Mouse (Mus musculus): ENCODE data around the gene Rnf208. TPM values are rescaled to one million over a fixed set of nuclear protein-coding genes. Genes with fewer than 3 reads are reported as not detected.

Rnf208 gene
- polyA plus RNA-seq, 1 experiment, result 0.22 TPM

DNA sequence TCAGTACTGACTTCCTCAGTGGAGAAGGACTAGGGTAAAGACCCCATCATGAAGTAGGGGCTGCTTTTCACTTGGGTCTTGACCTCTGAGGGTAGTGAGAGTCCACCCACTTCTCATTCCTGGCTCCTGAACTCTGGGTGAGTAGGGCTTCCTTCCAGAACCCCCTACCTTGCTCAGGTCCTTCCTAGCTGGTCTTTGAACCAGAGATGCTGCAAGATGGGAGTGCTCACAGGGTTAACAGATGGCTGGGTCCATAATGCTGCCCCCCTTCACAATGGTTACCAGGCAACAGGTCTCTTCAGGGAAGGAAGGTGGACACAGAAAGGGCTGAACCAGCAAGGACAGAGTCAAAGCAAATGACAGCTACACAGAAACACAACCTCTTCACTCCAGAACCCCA lies 23.6 kb upstream of the Rnf208 start, which contains the start of gene Fam166a:
TSS of gene Fam166a (plus strand) at position 301 of the 400 bp plus-strand sequence.
- TF ChIP-seq FOSL1 (IDR thresholded peaks at IDR 0.05; ENCODE audit: insufficient read depth, low read length, poor library complexity, severe bottlenecking), result no peak
- no peak for TF ChIP-seq CEBPB (IDR thresholded peaks at IDR 0.05; ENCODE audit: low read depth)
- TF ChIP-seq MYOG (IDR thresholded peaks at IDR 0.05; ENCODE audit: control insufficient read depth, extremely low read depth, insufficient read length), result no peak
- TF ChIP-seq MAX (IDR thresholded peaks at IDR 0.05), result no peak
- no peak for TF ChIP-seq MYOD1 (IDR thresholded peaks at IDR 0.05; ENCODE audit: control insufficient read depth, insufficient read length, low read depth)
- no peak for TF ChIP-seq USF1 (IDR thresholded peaks at IDR 0.05; ENCODE audit: low read depth)
- TF ChIP-seq CTCF (IDR thresholded peaks at IDR 0.05; ENCODE audit: control insufficient read depth, insufficient read depth, insufficient read length), result no peak
- Histone ChIP-seq H3K36me3 (ENCODE audit: control insufficient read depth, insufficient read depth) (peaks cover 19% of the 10 kb centered on the region), H3K79me2 (ENCODE audit: control insufficient read depth, insufficient read depth) (peaks cover 9% of the 10 kb centered on the region)

DNA sequence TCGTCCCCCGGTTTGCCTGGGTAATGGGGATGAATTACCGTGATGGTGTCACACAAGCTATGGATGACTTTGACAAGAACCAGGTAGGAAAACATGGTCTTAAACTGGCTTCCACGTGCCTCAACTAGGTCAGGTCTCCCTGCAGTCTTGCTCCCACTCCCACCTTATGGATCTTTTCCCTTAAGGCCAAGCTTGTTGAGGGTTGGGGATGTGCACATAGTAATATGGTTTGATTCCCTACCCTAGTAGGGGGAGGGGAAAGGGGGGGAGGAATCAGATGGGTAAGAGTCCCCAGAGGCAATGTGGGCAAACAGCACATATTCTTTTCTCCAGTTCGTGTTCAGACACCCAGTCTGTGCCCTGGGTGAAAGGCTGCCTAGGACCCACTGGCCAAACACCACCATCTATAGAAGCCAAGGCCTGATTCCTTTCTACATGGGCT lies 20.7 kb upstream of the Rnf208 start:
- TF ChIP-seq MYOD1 (IDR thresholded peaks at IDR 0.05; ENCODE audit: control insufficient read depth, insufficient read length, low read depth) (no peak), USF1 (IDR thresholded peaks at IDR 0.05; ENCODE audit: low read depth) (no peak), MAX (IDR thresholded peaks at IDR 0.05) (no peak), CTCF (IDR thresholded peaks at IDR 0.05; ENCODE audit: control insufficient read depth, insufficient read depth, insufficient read length) (no peak), MYOG (IDR thresholded peaks at IDR 0.05; ENCODE audit: control insufficient read depth, extremely low read depth, insufficient read length) (no peak), FOSL1 (IDR thresholded peaks at IDR 0.05; ENCODE audit: insufficient read depth, low read length, poor library complexity, severe bottlenecking) (no peak), CEBPB (IDR thresholded peaks at IDR 0.05; ENCODE audit: low read depth) (no peak)
- H3ac ChIP-seq (ENCODE audit: control insufficient read depth, insufficient read length, low read depth), result no peak overlapping the region
- no peaks in the 10 kb centered on the region for H3K27me3 ChIP-seq (ENCODE audit: control insufficient read depth, insufficient read depth, insufficient read length)
- H3K79me2 ChIP-seq (ENCODE audit: control insufficient read depth, insufficient read depth), result peaks cover 19% of the 10 kb centered on the region
- peaks cover 9% of the 10 kb centered on the region for H3K79me3 ChIP-seq (ENCODE audit: low read depth)
- no peak overlapping the region for H3K4me3 ChIP-seq (ENCODE audit: insufficient read depth, poor library complexity, severe bottlenecking)
- H3K36me3 ChIP-seq (ENCODE audit: control insufficient read depth, insufficient read depth), result peaks cover 24% of the 10 kb centered on the region

More for the DNA sequence above, 23.6 kb upstream of the Rnf208 start, which contains the start of gene Fam166a:
- no peak within 1 kb of the TSS for H3K4me3 ChIP-seq (ENCODE audit: insufficient read depth, poor library complexity, severe bottlenecking)
- H3ac ChIP-seq (ENCODE audit: control insufficient read depth, insufficient read length, low read depth), result no peak within 1 kb of the TSS
- H3K79me3 ChIP-seq (ENCODE audit: low read depth), result peaks cover 4% of the 10 kb centered on the region
- H3K27me3 ChIP-seq (ENCODE audit: control insufficient read depth, insufficient read depth, insufficient read length), result no peaks in the 10 kb centered on the region

DNA sequence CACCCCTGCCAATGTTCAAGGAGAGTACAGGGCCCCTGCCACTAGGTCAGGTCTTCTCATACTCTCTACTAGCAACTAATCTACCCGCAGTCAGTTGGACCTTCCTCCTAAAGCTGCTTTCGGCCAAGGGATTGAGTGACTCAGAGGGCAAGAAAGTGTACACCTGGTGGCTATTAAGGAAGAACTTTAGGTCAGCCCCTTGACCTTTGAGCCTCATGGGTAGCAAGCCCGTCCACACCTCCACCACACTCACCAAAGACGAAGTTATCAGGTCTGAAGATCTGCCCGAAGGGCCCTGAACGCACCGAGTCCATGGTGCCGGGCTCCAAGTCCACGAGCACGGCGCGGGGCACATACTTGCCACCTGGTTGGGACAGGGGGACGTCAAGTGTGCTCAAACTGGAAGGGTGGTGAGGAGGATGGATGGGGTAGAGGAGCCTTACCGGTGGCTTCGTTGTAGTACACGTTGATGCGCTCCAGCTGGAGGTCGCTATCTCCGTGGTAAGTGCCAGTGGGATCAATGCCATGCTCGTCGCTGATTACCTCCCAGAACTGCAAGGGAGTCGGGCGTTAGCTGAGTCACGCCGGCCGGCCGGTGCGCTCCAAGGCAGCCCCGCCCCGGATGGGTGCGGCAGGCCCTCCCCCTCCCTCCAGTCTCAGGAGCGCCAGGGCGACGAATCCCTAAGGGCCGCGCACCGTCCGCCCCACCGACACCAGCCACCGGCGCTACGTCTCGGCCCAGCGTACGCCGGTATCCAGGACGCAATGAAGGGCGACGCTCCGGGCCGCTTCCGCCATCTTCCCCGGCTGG lies 18.2 kb upstream of the Rnf208 start:
- H3K36me3 ChIP-seq (ENCODE audit: control insufficient read depth, insufficient read depth), result peaks cover 24% of the 10 kb centered on the region
- H3K79me3 ChIP-seq (ENCODE audit: low read depth), result peaks cover 9% of the 10 kb centered on the region
- TF ChIP-seq MAX (IDR thresholded peaks at IDR 0.05), result peak; percentile 51
- TF ChIP-seq CTCF (IDR thresholded peaks at IDR 0.05; ENCODE audit: control insufficient read depth, insufficient read depth, insufficient read length), result no peak
- H3K79me2 ChIP-seq (ENCODE audit: control insufficient read depth, insufficient read depth), result peaks cover 19% of the 10 kb centered on the region
- peak overlapping the region; percentile 89 for H3ac ChIP-seq (ENCODE audit: control insufficient read depth, insufficient read length, low read depth)
- peak overlapping the region; percentile 99 for H3K4me3 ChIP-seq (ENCODE audit: insufficient read depth, poor library complexity, severe bottlenecking)
- H3K27me3 ChIP-seq (ENCODE audit: control insufficient read depth, insufficient read depth, insufficient read length), result no peaks in the 10 kb centered on the region

DNA sequence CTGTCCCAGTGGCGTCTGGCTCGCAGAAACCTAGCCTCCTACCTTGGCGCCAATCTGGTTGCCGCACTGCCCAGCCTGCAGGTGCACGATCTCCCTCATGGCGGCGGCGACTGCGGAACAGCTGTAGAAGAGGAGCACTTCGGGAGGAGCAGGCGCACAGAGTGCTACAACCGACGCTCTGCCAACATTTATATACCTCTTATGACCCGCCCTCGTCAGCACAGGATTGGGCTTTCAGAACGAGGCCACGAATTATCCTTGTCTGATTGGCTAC lies 17.6 kb upstream of the Rnf208 start, which contains the start of gene Tubb4b:
TSS of gene Tubb4b (minus strand) at position 211 of the 274 bp plus-strand sequence.
- peaks cover 9% of the 10 kb centered on the region for H3K79me3 ChIP-seq (ENCODE audit: low read depth)
- H3K4me3 ChIP-seq (ENCODE audit: insufficient read depth, poor library complexity, severe bottlenecking), result peak within 1 kb of the TSS; percentile 99
- peaks cover 19% of the 10 kb centered on the region for H3K79me2 ChIP-seq (ENCODE audit: control insufficient read depth, insufficient read depth)
- TF ChIP-seq MAX (IDR thresholded peaks at IDR 0.05) (no peak), FOSL1 (IDR thresholded peaks at IDR 0.05; ENCODE audit: insufficient read depth, low read length, poor library complexity, severe bottlenecking) (no peak), MYOG (IDR thresholded peaks at IDR 0.05; ENCODE audit: control insufficient read depth, extremely low read depth, insufficient read length) (no peak), MYOD1 (IDR thresholded peaks at IDR 0.05; ENCODE audit: control insufficient read depth, insufficient read length, low read depth) (no peak), USF1 (IDR thresholded peaks at IDR 0.05; ENCODE audit: low read depth) (no peak), CTCF (IDR thresholded peaks at IDR 0.05; ENCODE audit: control insufficient read depth, insufficient read depth, insufficient read length) (no peak), CEBPB (IDR thresholded peaks at IDR 0.05; ENCODE audit: low read depth) (no peak)
- H3K36me3 ChIP-seq (ENCODE audit: control insufficient read depth, insufficient read depth), result peaks cover 24% of the 10 kb centered on the region
- no peaks in the 10 kb centered on the region for H3K27me3 ChIP-seq (ENCODE audit: control insufficient read depth, insufficient read depth, insufficient read length)
- H3ac ChIP-seq (ENCODE audit: control insufficient read depth, insufficient read length, low read depth), result peak within 1 kb of the TSS; percentile 89

DNA sequence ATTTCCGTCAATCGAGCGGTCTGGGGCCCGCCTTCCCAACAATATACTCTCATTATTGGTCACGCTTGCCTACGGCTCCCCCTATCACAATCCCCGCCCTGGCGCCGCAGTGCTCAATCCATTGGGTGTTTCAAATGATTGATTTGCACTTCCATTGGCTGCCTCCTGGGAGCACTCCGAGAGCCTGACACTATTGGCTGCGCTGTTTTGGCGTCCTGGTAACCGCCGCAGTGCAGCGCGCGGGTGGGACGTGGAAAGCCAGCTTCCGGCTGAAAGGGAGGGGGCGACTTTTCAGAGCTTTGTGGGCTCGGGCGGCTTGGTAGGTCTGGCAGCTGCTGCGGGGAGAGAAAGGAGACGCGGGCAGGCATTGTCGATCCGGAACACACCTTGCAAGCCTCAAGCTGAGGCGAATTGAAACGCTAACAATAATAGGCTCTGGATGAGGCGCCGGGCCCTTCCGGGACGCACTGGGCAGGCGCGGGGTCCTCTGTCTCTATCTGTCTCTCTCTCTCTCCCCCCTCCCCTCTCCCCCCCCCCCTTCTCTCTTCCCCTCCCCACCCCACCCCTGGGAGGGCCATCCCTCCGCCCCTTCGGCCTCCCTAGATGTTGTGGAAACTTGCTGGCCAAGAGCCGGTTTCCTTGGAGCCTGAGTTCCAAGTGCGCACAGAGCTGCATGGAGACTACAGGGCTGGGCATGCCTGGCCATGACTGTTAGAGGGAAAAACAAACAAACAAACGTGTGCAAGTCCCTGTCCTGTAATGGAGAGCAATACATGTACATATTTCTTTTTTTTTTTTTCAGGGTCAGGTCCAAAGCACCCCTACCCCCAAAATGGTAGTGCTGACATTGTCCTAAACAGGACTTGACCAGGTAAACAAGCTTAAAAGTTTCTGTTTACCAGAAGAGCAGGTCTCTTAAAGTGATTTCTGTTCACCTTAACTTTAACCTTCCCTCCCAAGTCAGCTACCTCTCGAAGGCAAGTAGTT lies 17.0 kb upstream of the Rnf208 start:
- Histone ChIP-seq H3K79me2 (ENCODE audit: control insufficient read depth, insufficient read depth) (peaks cover 19% of the 10 kb centered on the region), H3K27me3 (ENCODE audit: control insufficient read depth, insufficient read depth, insufficient read length) (peaks cover 2% of the 10 kb centered on the region), H3K79me3 (ENCODE audit: low read depth) (peaks cover 9% of the 10 kb centered on the region), H3ac (ENCODE audit: control insufficient read depth, insufficient read length, low read depth) (peak overlapping the region; percentile 84), H3K36me3 (ENCODE audit: control insufficient read depth, insufficient read depth) (peaks cover 24% of the 10 kb centered on the region), H3K4me3 (ENCODE audit: insufficient read depth, poor library complexity, severe bottlenecking) (peak overlapping the region; percentile 99)
- no peak for TF ChIP-seq USF1 (IDR thresholded peaks at IDR 0.05; ENCODE audit: low read depth)
- TF ChIP-seq MYOG (IDR thresholded peaks at IDR 0.05; ENCODE audit: control insufficient read depth, extremely low read depth, insufficient read length), result no peak
- no peak for TF ChIP-seq CEBPB (IDR thresholded peaks at IDR 0.05; ENCODE audit: low read depth)
- no peak for TF ChIP-seq MAX (IDR thresholded peaks at IDR 0.05)
- no peak for TF ChIP-seq MYOD1 (IDR thresholded peaks at IDR 0.05; ENCODE audit: control insufficient read depth, insufficient read length, low read depth)
- TF ChIP-seq FOSL1 (IDR thresholded peaks at IDR 0.05; ENCODE audit: insufficient read depth, low read length, poor library complexity, severe bottlenecking), result no peak
- no peak for TF ChIP-seq CTCF (IDR thresholded peaks at IDR 0.05; ENCODE audit: control insufficient read depth, insufficient read depth, insufficient read length)

All from C2C12 (cell line).